ENCODE assay signal across 8 mouse cellular contexts in genomic region chr12:100724606-100725457, GRCm38 (mm10). TPM values are rescaled to one million over a fixed set of nuclear protein-coding genes. Genes with fewer than 3 reads are reported as not detected.
DNase-seq lines count a peak whose midpoint lies in the region; ATAC-seq lines count a peak whose summit lies in the region.

No protein-coding gene starts in this region.

- no peaks in the 10 kb centered on the region for H3K36me3 ChIP-seq in hindbrain, embryonic 14.5 days (replicated peaks; ENCODE audit: control insufficient read depth, insufficient read depth)

- ATAC-seq in hindbrain, embryonic 14.5 days (ENCODE audit: low FRiP score): peak; percentile 99

- no peaks in the 10 kb centered on the region for H3K9me3 ChIP-seq in hindbrain, embryonic 14.5 days (ENCODE audit: control insufficient read depth, low read length)

- WGBS in hindbrain, embryonic 14.5 days: under 1% methylated on average over 73 of the region's 85 CpGs

- H3K9ac ChIP-seq in hindbrain, embryonic 14.5 days: peak overlapping the region; percentile 71

- H3K27ac ChIP-seq in hindbrain, embryonic 14.5 days: peak overlapping the region; percentile 92

- no peaks in the 10 kb centered on the region for H3K27me3 ChIP-seq in hindbrain, embryonic 14.5 days (ENCODE audit: control insufficient read depth, insufficient read depth, low read length)

- peak overlapping the region; percentile 79 for H3K4me2 ChIP-seq in hindbrain, embryonic 14.5 days (replicated peaks)

- H3K4me3 ChIP-seq in hindbrain, embryonic 14.5 days (replicated peaks; ENCODE audit: low read length): peak overlapping the region; percentile 63

- peaks cover 16% of the 10 kb centered on the region for H3K4me1 ChIP-seq in hindbrain, embryonic 14.5 days (replicated peaks; ENCODE audit: control insufficient read depth, insufficient read depth, low read length)

- peak; percentile 100 for DNase-seq in R1 (ENCODE audit: low read depth, low spot score)
- DNase-seq in cerebellum, postnatal 25 days: peak; percentile 99 to 100
- peak; percentile 96 to 97 for DNase-seq in frontal cortex, postnatal 25 days (ENCODE audit: low spot score in 2 of 2)
- DNase-seq in hindbrain, embryonic 14.5 days (ENCODE audit: low spot score): peak; percentile 99
- DNase-seq in layer of hippocampus, postnatal 36 days: peak; percentile 99 to 100
- DNase-seq in lung, postnatal 36 days: peak; percentile 100
- DNase-seq in retina, postnatal 1 day: peak; percentile 100
- peak; percentile 95 to 100 for DNase-seq in urinary bladder, adult 18-20 months (ENCODE audit: low spot score in 2 of 2)

RNA-seq across cellular contexts. Expression of gene Rps6ka5, which starts 2.0 kb away (rescaled TPM):
- polyA plus RNA-seq in hindbrain, embryonic 14.5 days (2014; fragmentation: Nextera tagmentation; extraction: Ambion mirVana): 6.3 and 7.2 TPM in 2 replicates
- 10 to 100 TPM; 21.9 to 22.7 TPM for total RNA-seq in layer of hippocampus, postnatal 36 days (2021)

RNA-seq across cellular contexts. Expression of gene Dglucy, which starts 54.0 kb away (rescaled TPM):
- polyA plus RNA-seq in hindbrain, embryonic 14.5 days (2014; fragmentation: Nextera tagmentation; extraction: Ambion mirVana): 3.2 and 3.6 TPM in 2 replicates
- total RNA-seq in layer of hippocampus, postnatal 36 days (2021): 10 to 100 TPM in 1 of 2 experiments, 1 to 10 TPM in 1; 5.8 to 10.3 TPM

Comparison
In these comparisons a context has a peak if more than half of its experiments do, and no peak if none do; other contexts are left out.
1. Peak in every context shown above with its lines: DNase-seq, ATAC-seq, H3K4me3 ChIP-seq and H3K27ac ChIP-seq.